Mouse (Mus musculus) liver, embryonic 13.5 days (tissue): ENCODE measurements around the gene Smim23. TPM values are rescaled to one million over a fixed set of nuclear protein-coding genes. Genes with fewer than 3 reads are reported as not detected.

Experiments
- ATAC-seq: fragments of 200-750 bp; cut with Nextera tagmentation; 2 replicates; pipeline ENCODE4 v1.8.0; 2017; ENCODE audit warnings: low read depth, mild to moderate bottlenecking, moderate number of reproducible peaks, moderate library complexity
- DNase-seq: peaks from one replicate; pipeline ENCODE4 v3.0.0; 2022
- H3K27ac ChIP-seq: fragments of 300-500 bp; sonication (generic); 2 replicates; pipeline ENCODE4 v1.5.1; 2015; ENCODE audit warnings: moderate library complexity, mild to moderate bottlenecking, inconsistent platforms
- H3K27me3 ChIP-seq: fragments of 300-500 bp; sonication (generic); 2 replicates; pipeline ENCODE4 v1.6.1; 2015; ENCODE audit warnings: mild to moderate bottlenecking, inconsistent platforms
- H3K36me3 ChIP-seq: fragments of 300-500 bp; sonication (generic); 2 replicates; pipeline ENCODE4 v1.6.1; 2015; ENCODE audit warnings: mild to moderate bottlenecking, inconsistent platforms
- H3K4me1 ChIP-seq: fragments of 300-500 bp; sonication (generic); replicated peaks from 2 replicates; pipeline ENCODE4 v1.6.1; 2015; ENCODE audit warnings: inconsistent platforms
- H3K4me2 ChIP-seq: fragments of 300-500 bp; sonication (generic); 2 replicates; pipeline ENCODE4 v1.6.1; 2015; ENCODE audit warnings: inconsistent platforms, mild to moderate bottlenecking, moderate library complexity
- H3K4me3 ChIP-seq: fragments of 300-500 bp; sonication (generic); replicated peaks from 2 replicates; pipeline ENCODE4 v1.5.1; 2015; ENCODE audit warnings: mild to moderate bottlenecking, inconsistent platforms
- H3K9ac ChIP-seq: fragments of 300-500 bp; sonication (generic); 2 replicates; pipeline ENCODE4 v1.6.1; 2015; ENCODE audit warnings: mild to moderate bottlenecking, inconsistent platforms
- H3K9me3 ChIP-seq: fragments of 300-500 bp; sonication (generic); replicated peaks from 2 replicates; pipeline ENCODE4 v1.6.1; 2016; ENCODE audit warnings: inconsistent platforms
- WGBS: fragments of 180-500 bp; shearing (Covaris S2); methylation state at CpG from one replicate; pipeline ENCODE4 v1.1.7; 2015; ENCODE audit not compliant: insufficient replicate concordance; 5-methylcytosine and 5-hydroxymethylcytosine counted together
- polyA plus RNA-seq: library from polyadenylated mRNA; unstranded; fragments of >200 nt; fragmentation: Nextera tagmentation; extraction: Ambion mirVana; gene quantifications from 2 replicates; pipeline ENCODE4 v1.2.1, GENCODE M21; 2015

Gene Smim23
- polyA plus RNA-seq, 1 experiment from 2014 or later, result not detected

DNA sequence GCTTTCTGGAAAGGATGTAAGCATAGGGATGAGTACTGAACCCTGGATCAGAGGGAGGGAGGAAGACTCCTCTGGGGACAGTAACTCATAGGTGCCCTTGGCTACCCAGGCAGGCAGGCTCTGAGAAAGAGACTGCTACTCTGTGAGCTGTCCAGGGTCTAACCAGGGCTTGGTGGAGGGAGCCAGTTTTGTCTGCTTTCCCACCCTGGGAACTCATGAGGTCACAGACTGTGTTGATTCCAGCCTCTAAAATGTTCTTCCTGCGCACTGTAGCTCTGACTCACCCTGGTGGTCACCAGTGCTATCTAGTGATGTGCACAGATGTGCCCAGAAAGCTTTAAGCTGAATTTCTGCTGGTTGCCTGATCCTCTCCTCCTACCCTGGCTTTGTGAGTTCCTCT is 15.3 kb downstream of the Smim23 start:
- Histone ChIP-seq H3K4me3 (no peak overlapping the region), H3K27me3 (no peaks in the 10 kb centered on the region), H3K9me3 (no peaks in the 10 kb centered on the region), H3K27ac (no peak overlapping the region), H3K9ac (no peak overlapping the region), H3K36me3 (no peaks in the 10 kb centered on the region), H3K4me2 (no peak overlapping the region), H3K4me1 (no peaks in the 10 kb centered on the region)
- ATAC-seq (no peak), DNase-seq (no peak)
- 44% methylated on average over 1 of the region's 1 CpGs for WGBS

DNA sequence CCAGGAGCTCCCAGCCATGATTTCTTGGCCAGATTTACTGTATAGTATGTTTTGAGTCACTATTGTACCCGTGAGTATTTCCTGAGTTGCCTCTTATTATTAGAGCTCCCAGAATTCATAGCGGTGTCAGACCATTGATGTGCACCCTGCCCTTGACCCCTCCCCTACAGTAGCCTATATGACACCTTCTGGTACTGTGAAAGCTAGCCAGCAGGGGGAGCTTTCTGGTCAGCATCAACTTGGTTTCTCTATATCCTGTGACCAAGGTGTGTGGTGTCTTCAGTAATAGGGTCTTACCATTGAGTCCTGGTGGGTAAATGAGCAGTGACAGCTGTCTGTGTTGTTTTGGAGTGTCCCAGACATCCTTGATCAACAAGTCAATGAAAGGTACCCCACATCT is 18.4 kb downstream of the Smim23 start:
- Histone ChIP-seq H3K27ac (no peak overlapping the region), H3K4me1 (no peaks in the 10 kb centered on the region), H3K27me3 (no peaks in the 10 kb centered on the region), H3K4me2 (no peak overlapping the region), H3K36me3 (no peaks in the 10 kb centered on the region), H3K9me3 (no peaks in the 10 kb centered on the region), H3K9ac (no peak overlapping the region), H3K4me3 (no peak overlapping the region)
- 14% methylated on average over 2 of the region's 2 CpGs for WGBS
- ATAC-seq (no peak), DNase-seq (no peak)

DNA sequence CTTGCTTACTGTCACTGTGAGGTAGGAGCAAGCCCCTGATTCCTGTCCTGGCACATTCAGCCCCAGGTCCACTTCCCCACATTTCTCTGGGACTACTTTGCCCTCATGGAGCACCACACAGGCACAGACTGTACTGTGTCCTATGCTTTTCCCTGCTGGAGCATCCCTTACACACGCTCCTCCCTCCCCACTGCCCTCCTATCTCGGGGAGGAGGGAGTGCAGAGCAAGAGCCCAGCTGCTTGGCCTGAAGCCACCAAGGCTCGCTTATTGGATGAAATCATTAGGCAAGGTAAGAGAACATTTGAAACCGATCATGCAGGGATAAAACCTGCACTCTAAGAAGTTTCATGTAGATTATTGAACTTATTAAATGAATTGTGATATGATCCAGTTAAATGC is 20.7 kb downstream of the Smim23 start:
- H3K27ac ChIP-seq, result no peak overlapping the region
- ATAC-seq (no peak), DNase-seq (no peak)
- no peak overlapping the region for H3K4me3 ChIP-seq
- no peaks in the 10 kb centered on the region for H3K36me3 ChIP-seq
- no peak overlapping the region for H3K9ac ChIP-seq
- H3K4me2 ChIP-seq, result no peak overlapping the region
- 61% methylated on average over 4 of the region's 4 CpGs for WGBS
- no peaks in the 10 kb centered on the region for H3K9me3 ChIP-seq
- H3K27me3 ChIP-seq, result no peaks in the 10 kb centered on the region
- no peaks in the 10 kb centered on the region for H3K4me1 ChIP-seq

DNA sequence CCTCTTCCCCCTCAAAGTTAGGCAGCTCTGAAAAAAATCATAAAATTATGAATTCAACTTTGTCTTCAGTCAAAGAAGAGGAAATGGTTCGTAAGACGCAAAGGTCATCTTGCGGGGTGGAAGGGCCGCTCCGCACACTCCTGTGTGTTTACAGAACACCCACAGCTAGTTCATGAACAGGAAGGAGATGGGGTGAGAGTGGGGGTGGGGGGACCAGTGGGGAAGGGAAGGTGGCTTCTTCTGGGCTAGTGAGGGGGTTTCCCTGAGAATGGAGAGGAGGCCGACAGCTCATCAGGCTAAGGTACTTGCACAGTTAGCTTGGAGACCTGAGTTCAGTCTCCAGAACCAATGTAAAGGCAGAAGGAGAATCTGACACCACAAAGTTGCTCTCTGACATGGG is 22.7 kb downstream of the Smim23 start:
- Histone ChIP-seq H3K9me3 (no peaks in the 10 kb centered on the region), H3K36me3 (no peaks in the 10 kb centered on the region), H3K4me1 (no peaks in the 10 kb centered on the region), H3K4me2 (no peak overlapping the region), H3K9ac (no peak overlapping the region), H3K27ac (no peak overlapping the region), H3K27me3 (no peaks in the 10 kb centered on the region), H3K4me3 (no peak overlapping the region)
- 60% methylated on average over 6 of the region's 6 CpGs for WGBS
- ATAC-seq, result no peak
- no peak for DNase-seq

DNA sequence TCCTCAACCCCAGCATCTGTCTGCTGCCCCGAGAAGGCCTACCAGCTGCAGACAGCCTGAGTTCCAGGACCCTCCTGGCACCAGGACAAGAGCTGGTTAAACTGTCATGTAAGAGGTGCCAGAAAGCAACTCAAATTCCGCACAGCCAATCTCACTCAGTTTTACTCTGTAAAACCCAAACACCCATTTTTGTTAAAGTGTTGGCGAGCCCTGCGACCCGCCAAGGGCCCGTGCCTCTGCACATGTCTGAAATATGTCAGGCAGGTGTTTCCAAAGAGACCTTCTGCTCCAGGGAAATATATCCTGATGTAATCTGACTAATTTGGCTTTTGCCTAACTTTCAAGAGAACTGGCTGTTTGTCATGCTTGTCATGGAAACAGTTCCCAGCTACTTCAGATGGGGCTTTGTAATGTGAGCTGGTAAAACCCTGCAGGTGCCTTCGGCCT is 23.5 kb downstream of the Smim23 start:
- Histone ChIP-seq H3K27ac (no peak overlapping the region), H3K4me3 (no peak overlapping the region), H3K36me3 (no peaks in the 10 kb centered on the region), H3K9me3 (no peaks in the 10 kb centered on the region), H3K4me2 (no peak overlapping the region), H3K27me3 (no peaks in the 10 kb centered on the region), H3K9ac (no peak overlapping the region), H3K4me1 (no peaks in the 10 kb centered on the region)
- ATAC-seq (no peak), DNase-seq (no peak)
- 71% methylated on average over 7 of the region's 7 CpGs for WGBS

DNA sequence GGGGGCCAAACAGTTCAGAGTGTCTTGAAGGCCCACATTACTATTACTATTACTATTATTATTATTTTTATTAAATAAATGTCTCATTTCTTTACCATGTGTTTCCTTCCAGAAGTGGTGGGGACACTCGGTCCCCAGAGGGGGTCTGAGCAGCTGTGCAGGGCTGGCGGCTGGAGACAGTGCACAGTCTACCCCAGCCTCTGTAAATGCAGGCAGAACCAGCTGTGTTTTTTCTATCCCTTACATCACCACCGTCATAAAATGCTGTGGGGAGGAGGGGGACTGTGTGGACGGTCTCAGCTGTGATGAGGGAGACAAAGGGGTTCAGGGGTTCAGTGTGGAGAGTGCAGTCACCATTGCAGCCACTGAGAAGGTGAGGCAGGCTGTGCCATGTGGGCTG is 26.0 kb downstream of the Smim23 start:
- DNase-seq, result no peak
- Histone ChIP-seq H3K36me3 (no peaks in the 10 kb centered on the region), H3K27ac (no peak overlapping the region), H3K27me3 (no peaks in the 10 kb centered on the region), H3K4me3 (no peak overlapping the region), H3K9me3 (no peaks in the 10 kb centered on the region), H3K9ac (no peak overlapping the region), H3K4me2 (no peak overlapping the region), H3K4me1 (no peaks in the 10 kb centered on the region)
- WGBS, result 61% methylated on average over 4 of the region's 4 CpGs
- no peak for ATAC-seq

DNA sequence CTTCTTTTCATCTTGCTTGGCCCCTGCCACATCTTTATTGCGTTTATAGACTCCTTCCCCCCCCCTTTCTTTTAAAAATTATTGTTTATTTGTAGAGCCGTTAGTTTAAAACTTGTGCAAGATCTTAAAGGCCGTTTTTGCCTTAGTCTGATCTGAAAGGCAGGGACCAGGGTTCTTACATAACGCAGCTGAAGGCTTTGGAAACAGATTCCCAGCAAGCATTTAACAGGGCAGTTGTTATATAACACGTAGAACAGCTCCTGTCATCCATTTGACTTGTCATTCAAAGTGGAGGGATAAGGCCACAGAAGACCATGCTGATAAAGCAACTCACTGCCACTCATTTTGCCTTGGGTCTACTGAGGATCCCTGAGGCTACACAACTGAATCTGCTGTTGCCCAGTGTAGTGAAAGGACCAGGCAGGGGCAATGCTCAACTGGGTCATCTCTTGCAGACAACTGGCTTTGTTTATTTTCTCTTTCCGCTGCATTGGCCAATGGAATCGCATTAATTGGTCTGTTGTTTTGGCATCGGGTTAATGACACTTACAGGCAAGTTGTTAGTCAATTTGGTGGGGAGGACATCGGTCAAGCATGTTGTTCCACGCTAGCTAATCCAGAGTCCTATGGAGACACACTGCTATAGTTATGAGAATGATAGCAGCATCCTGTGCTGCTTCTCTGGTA is 29.5 kb downstream of the Smim23 start:
- H3K9ac ChIP-seq, result no peak overlapping the region
- H3K4me3 ChIP-seq, result no peak overlapping the region
- DNase-seq (no peak), ATAC-seq (no peak)
- H3K4me2 ChIP-seq, result no peak overlapping the region
- no peaks in the 10 kb centered on the region for H3K4me1 ChIP-seq
- no peak overlapping the region for H3K27ac ChIP-seq
- H3K9me3 ChIP-seq, result no peaks in the 10 kb centered on the region
- 59% methylated on average over 10 of the region's 10 CpGs for WGBS
- H3K27me3 ChIP-seq, result no peaks in the 10 kb centered on the region
- no peaks in the 10 kb centered on the region for H3K36me3 ChIP-seq

DNA sequence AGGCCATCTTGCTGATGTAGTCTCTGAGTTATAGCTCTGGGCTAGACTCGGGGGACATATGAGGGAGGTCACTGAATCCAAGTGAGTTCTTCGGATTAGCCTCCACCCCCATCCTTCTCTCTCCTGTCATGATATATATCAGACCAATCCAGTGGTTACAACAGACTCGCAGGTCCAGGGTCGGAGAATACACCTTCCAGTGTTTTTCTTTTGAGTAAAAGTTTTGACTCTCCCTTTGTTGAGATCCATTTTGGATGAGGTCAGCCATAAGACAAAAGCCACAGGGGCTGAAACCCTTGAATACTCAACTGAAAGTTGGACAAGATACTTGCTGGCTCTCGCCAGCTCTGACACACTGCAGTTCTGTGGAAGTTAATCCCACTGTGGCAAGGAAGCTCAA is 38.2 kb downstream of the Smim23 start:
- no peaks in the 10 kb centered on the region for H3K4me1 ChIP-seq
- H3K9me3 ChIP-seq, result no peaks in the 10 kb centered on the region
- H3K36me3 ChIP-seq, result no peaks in the 10 kb centered on the region
- no peak overlapping the region for H3K27ac ChIP-seq
- 58% methylated on average over 5 of the region's 5 CpGs for WGBS
- H3K27me3 ChIP-seq, result no peaks in the 10 kb centered on the region
- DNase-seq (no peak), ATAC-seq (no peak)
- no peak overlapping the region for H3K4me3 ChIP-seq
- H3K9ac ChIP-seq, result no peak overlapping the region
- no peak overlapping the region for H3K4me2 ChIP-seq

DNA sequence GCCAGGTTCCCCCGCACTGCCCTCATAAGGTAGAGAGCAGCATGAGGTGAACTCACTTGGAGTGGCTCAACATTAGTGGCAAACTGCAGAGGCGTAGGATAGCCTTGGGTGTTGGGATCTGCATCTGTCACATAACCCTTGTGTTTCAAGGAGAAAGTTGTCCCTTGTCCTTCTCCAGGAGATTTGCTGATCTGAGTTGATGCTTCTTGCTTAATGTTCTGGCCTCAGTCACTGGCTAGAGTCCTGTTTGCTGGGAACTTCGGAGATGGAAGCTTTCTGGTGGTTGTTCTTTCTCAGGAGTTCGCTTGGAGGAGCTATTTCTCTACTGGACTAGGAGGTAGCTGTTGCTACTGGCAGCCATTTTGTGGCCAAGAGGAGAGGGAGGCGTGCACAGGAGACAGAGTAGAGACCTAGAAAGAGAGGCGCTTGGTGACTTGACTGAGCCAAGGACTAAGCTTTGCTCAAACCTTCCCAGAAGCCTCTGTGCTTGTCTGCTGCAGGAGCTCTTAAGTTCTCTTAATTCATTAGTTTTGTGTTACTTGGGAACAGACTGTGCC is 38.7 kb downstream of the Smim23 start:
- ATAC-seq (no peak), DNase-seq (no peak)
- Histone ChIP-seq H3K4me3 (no peak overlapping the region), H3K9me3 (no peaks in the 10 kb centered on the region), H3K4me2 (no peak overlapping the region), H3K9ac (no peak overlapping the region), H3K36me3 (no peaks in the 10 kb centered on the region), H3K27ac (no peak overlapping the region), H3K4me1 (no peaks in the 10 kb centered on the region), H3K27me3 (no peaks in the 10 kb centered on the region)
- 69% methylated on average over 6 of the region's 6 CpGs for WGBS

DNA sequence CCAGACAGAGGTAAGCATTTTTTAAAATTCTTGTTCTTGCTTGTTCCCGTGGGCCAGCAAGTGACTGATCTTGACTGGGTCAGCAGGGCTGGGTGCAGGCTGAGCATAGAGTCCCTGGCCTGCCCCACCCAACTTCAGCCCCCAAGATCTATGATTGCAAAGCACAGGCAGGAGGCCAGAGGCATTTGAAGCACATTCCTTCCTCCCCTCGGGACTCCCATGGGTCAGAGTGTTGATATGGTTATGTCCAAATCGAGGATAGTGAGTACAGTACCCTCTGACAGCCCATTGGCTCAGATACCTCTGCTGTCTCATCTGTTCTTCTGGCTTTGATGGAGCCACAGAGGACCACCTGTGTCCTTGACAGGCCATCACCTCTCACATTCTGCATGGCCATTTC is 41.7 kb downstream of the Smim23 start:
- DNase-seq (no peak), ATAC-seq (no peak)
- H3K9ac ChIP-seq, result no peak overlapping the region
- no peak overlapping the region for H3K4me3 ChIP-seq
- no peaks in the 10 kb centered on the region for H3K9me3 ChIP-seq
- 50% methylated on average over 3 of the region's 3 CpGs for WGBS
- H3K4me2 ChIP-seq, result no peak overlapping the region
- H3K27me3 ChIP-seq, result no peaks in the 10 kb centered on the region
- H3K27ac ChIP-seq, result no peak overlapping the region
- H3K4me1 ChIP-seq, result no peaks in the 10 kb centered on the region
- no peaks in the 10 kb centered on the region for H3K36me3 ChIP-seq

DNA sequence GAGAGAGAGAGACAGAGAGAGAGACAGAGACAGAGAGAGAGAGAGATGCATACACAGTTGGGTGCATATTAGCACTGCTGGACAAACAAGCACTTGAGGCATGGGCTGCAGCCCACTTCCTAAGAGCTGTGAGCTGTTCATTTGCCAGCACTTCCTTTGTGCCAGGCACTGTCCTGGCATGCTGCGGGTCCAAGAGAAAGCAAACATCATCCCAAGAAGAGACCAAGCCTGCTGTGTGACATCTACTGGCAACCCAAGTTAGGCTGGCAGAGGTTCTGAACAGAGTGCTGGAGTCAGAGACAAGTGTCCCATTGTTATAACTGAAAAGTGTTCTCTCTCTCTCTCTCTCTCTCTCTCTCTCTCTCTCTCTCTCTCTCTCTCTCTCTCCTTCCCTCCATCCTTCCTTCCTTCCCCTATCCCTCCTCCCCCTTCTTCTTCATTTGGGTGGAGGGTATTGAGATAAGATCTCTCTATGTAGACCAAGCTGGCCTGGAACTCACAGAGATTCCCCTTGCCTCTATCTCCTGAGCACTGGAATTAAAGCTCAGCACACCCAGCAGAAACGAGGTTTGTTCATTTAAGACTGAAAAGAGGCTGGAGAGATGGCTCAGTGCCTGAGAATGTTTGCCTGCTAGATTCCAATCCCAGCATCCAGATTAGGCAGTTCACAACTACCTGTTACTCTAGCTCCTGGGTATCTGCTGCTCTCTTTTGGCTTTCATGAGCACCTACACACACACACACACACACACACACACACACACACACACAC is 42.6 kb downstream of the Smim23 start:
- no peaks in the 10 kb centered on the region for H3K9me3 ChIP-seq
- H3K9ac ChIP-seq, result no peak overlapping the region
- DNase-seq, result no peak
- H3K4me2 ChIP-seq, result no peak overlapping the region
- H3K27me3 ChIP-seq, result no peaks in the 10 kb centered on the region
- H3K36me3 ChIP-seq, result no peaks in the 10 kb centered on the region
- no peak for ATAC-seq
- WGBS, result 33% methylated on average over 2 of the region's 2 CpGs
- H3K27ac ChIP-seq, result no peak overlapping the region
- H3K4me3 ChIP-seq, result no peak overlapping the region
- no peaks in the 10 kb centered on the region for H3K4me1 ChIP-seq
